Mouse (Mus musculus) thymus, adult 2 months (tissue): Measurements from ENCODE around the gene H2-Ob.

ENCODE experiments used
- CTCF ChIP-seq: fragments of 200-500 bp; IDR thresholded peaks from 2 replicates; pipeline ENCODE4 v1.5.1; 2012; ENCODE audit warnings: mild to moderate bottlenecking, control low read depth, low read length, moderate library complexity, borderline replicate concordance; ENCODE audit not compliant: control insufficient read depth, poor library complexity, insufficient read depth; ENCODE audit errors: extremely low read depth
- POLR2A ChIP-seq: fragments of 200-500 bp; IDR thresholded peaks from 2 replicates; pipeline ENCODE4 v1.6.1; 2012; ENCODE audit warnings: mild to moderate bottlenecking, low read length, control low read depth, moderate library complexity; ENCODE audit not compliant: control insufficient read depth, poor library complexity, insufficient read depth; ENCODE audit errors: extremely low read depth

DNA sequence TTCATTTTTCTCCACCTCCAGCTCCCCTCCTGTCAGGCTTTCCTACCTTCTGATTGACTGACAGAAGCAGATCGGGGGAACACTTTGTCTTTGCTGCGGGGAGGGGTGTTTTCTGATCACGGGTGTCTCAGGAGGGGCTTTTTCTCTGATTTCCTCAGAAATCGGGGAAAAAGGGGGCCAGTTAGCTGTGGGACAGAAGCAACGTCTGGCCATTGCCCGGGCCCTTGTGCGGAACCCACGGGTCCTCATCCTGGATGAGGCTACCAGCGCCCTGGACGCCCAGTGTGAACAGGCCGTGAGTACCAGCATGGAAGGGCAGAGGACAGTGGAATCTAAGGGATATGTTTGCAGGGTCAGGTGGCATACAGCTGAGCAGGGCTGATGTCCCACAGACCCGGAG lies 23.5 kb upstream of the H2-Ob start:
- TF ChIP-seq CTCF (no peak), POLR2A (no peak)
